Mouse (Mus musculus): ENCODE measurements around the gene Jmjd1c.

DNA sequence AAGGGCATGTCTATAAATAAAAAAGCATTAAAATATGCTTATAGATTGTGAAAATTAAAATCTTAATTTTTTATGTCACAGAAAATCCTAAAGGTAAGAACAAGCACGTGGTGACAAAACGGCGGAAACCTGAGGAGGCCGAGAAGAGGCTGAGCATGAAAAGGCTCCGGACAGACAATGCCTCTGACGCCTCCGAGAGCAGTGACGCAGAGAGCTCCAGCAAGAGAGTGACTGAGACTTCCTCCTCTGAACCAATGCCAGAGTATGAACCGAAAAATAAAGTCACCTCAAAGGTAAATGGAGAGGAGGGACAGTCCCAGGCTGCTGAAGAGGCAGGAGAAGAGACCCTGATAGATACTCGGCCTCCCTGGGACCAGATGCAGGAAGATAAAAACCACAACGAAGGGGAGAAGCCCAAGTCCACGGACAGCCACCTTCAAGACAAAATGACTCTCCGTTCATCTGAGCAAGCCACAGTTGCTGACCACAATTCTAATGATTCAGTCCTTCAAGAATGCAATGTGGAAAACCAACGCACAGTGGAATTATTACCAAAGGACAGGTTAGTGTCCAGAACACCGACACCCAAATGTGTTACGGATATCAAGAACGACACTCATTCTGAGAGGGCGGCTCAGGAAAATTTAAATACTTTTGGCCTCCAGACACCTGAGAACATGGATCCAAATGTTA, 123.1 kb downstream of the Jmjd1c start:
- TF ChIP-seq POLR2A (IDR thresholded peaks at IDR 0.05; ENCODE audit: control insufficient read depth, extremely low read depth, insufficient read depth, low read length, poor library complexity) (no peak), CTCF (IDR thresholded peaks at IDR 0.05; ENCODE audit: borderline replicate concordance, control insufficient read depth, extremely low read depth, insufficient read depth, low read length, poor library complexity) (no peak)

All from thymus, adult 2 months (tissue).